Mouse (Mus musculus): ENCODE measurements at regions not wholly inside any gene's neighbourhood (a gene's known extent, or its start where the extent isn't known, plus 50 kb on each side); places are given as distances from the start of the nearest gene placed in this dataset.
"Not testable (repeated sequence)": the region's sequence is repeated elsewhere in the genome, so short reads cannot be mapped to it uniquely, and the experiment has no call there.

DNA sequence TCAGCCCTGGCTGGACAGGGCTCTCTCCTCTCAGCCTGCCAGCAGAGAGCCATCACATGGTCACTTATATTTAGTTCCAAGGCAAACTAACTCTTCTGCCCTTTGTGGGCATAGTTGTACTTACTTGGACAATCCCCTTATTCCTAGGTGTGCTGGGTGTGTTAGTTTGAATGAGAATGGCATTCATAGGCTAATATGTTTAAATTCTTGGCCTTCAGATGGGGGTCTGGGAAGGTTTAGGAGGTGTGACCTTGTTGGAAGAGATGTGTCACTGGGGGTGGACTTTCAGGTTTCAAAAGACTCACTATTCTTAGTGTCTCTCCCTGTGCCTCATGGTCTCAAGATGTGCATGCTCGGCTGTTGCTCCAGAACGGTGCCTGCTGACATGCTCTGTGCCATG lies 250.5 kb upstream of the Myo3a start:
- DNase-seq (ENCODE audit: low spot score), result no peak

DNA sequence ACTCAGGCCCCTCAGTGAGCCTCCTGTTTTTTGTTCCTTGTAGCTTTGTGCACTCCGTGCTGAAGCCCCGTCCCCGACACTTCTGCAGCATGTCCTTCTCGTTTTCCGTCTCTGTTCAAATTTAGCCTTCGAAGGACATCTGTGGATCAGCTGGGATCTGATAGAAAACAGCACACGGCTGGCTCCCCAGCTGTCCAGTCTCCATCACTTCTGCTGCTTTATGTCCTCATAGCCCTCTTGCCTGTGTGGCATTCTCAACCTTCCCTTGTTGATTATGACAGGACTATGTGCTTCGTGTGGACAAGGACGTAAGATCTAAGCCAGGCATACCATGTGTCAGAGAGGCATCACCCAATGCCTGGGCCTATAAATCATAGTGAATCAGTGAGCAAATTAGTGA lies 247.1 kb upstream of the Myo3a start:
- no peak for DNase-seq (ENCODE audit: low spot score)

DNA sequence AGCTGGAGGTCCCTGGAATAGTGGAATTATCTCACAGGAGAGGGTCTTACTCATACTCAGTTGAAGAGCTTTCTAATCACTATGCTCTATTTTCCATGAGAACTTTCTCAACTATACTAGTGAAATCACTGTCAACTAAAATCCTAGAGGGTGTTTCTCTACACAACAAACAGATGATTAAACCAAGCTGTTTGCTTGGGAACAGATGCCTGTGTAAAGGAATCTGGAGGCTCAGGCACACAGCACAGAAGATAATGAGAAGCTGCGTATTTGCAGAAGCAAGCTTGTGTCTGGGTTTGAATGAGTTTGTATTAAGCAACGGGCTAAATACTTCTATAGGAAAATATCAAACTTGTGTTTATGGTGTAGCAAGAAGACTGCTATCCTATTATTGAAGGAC lies 202.9 kb upstream of the Myo3a start:
- DNase-seq (ENCODE audit: low spot score), result no peak

DNA sequence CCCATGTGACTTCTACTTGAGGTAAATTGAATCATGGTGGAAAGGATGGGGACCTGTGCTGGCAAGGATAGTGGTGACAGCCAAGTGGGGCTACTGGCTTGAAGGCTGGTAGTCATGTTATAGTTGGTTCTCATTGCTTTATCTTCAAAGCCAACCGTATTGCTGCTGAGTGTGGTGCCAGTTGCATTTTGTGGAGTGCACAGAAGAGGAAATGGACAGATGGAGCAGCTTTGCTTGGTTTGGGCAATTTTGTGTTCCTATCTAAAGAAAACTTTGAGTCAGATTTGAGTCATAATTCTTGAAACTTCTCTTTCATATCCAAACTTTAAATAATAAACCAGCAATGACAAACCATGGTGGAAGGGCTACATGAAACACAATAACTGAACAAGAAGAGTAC lies 200.5 kb upstream of the Myo3a start:
- no peak for DNase-seq (ENCODE audit: low spot score)

DNA sequence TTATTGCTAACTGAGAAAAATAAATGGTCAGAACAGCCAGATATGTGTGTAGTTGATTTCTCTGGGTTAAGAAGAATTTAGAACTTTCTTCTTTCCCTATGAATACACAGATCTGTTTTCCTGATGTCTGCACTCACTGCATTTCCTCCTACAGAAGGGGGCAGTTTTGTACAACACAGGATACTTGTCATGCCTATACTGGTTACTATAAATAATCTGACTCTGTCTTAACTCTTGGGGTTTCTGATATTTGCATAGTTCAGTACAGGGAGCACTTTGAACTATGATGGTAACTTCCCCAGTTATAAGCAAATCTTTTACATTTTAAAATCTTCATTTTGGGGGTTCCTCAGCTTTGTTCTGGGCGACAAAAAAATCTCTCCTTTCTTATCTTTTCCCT lies 198.7 kb upstream of the Myo3a start:
- no peak for DNase-seq (ENCODE audit: low spot score)

DNA sequence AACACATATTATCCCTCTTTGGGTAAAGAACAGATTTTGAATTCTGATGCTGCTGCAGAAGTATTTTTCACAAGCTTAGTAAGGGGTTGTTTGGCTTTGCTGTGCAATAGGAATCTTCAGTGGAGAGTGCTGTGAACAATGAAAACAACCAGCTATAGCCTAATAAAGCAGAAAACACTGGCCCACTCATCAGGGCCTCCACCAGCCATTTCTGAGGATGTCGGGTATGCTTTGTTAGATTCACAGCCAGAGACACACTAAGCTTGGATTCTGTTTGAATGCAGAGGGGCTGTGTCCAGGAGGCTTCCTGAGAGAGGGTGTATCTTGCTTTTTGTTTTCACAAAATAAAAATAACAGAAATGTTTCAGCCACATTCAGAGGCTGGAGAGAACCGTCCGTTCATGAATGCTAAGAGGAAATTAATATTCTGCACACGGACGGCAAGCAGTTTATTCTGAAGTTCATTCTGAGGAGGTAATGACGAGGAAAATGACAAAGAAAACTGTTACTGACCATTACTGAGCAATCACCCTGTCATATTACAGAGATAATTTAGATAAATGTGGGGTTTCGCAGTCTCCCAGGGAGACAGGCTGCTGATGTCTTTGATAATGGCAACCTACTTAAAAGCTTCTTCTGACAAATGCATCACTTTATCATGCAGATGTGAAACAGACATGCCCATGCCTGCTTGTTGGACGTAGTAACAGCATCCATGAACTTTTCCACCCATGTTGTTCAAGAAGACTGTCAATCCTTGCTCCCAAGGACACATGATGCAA lies 198.1 kb upstream of the Myo3a start:
- no peak for DNase-seq (ENCODE audit: low spot score)

DNA sequence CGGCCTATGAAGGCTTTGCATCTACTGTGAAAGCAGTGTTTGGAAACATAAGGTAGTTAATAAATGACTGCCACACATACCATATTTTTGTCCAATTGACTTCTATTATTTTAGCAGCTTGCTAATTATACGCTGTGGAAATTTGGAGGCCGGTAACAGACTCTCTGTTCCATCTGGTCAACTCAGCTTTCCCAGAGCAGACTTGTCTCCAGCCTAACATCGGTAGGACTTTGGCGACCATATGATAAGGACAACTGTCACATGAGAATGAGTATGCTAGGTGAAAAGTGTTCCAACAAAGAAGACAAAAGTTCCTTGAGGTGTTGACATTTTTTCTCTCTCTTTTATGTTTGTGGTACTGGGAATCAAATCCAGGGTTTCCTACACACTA lies 197.5 kb upstream of the Myo3a start:
- DNase-seq (ENCODE audit: low spot score), result no peak

DNA sequence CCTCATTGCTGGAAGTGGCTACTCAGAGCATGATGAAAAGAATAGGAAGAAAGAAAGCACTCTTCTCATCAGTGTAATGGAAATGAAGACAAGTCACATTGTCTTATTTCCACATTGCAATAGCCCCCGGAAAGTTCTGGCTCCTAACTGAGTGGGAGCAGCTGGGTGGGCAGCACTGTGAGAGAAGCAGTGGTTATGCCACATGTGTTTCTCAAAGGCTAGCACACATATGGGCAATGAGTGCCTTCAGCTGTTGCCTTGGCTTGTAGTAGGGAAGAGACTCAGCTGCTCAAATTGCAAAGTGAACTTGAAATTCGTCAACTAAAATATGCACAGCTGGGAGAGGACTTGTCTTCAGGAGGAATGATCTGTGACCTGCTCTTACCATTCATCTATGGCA lies 190.5 kb upstream of the Myo3a start:
- DNase-seq (ENCODE audit: low spot score), result no peak

DNA sequence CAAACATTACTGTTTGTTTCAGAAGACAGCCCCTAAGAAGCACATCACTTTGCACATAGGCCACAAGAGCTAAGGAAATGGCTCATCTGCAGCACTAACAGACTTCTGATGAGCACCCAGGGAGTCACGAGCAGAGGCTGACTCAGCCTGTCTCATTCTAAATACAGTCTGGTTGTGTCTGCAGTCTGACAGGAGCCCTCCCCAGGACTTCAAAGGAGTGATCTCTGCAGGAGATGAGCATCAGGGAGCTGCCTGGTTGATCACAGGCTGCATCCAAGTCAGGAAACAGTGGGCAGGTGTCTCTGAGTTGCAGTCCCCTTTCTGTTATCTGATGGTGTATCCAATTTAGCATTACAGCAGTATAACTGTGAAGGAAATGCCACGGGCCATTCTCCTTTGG lies 188.5 kb upstream of the Myo3a start:
- DNase-seq (ENCODE audit: low spot score), result no peak

DNA sequence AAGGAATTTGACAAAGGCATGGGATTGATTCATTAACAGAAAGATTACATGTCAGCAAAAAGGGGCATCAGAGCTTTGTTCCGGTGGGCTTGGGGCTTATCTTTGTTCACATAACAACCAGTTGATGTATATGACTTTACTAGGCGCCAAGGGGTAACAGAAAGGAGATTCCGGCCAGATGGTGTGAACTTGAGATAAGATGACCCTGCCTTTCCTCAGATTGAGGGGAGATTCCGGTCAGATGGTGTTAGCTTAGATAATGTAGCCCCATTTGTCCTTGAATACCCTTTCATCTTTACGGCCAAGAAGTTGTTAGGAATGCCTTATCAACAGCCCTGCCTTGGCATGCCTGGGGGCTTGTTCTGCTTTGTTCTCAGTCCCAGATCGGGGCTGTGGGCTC lies 183.4 kb upstream of the Myo3a start:
- not testable (repeated sequence) for DNase-seq (ENCODE audit: low spot score)

DNA sequence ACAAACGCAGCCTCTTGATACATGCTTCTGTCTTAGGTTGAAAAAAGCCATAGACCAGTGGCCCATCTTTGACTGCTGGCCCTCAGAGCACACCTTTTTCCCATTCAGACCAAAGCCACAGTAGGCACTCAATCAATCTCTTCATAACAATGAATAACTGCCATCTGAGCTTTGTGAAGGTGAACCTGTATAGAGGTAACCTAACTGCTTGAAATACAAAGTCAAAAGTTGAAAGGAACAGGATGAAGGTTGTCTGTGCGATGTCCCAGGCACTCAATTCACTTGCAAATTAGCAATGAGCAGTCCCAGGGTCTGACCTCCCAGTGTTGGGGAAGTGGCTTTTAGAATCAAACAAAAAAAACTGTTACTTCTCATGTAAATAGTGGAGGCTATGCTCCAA lies 182.4 kb upstream of the Myo3a start:
- DNase-seq (ENCODE audit: low spot score), result no peak

DNA sequence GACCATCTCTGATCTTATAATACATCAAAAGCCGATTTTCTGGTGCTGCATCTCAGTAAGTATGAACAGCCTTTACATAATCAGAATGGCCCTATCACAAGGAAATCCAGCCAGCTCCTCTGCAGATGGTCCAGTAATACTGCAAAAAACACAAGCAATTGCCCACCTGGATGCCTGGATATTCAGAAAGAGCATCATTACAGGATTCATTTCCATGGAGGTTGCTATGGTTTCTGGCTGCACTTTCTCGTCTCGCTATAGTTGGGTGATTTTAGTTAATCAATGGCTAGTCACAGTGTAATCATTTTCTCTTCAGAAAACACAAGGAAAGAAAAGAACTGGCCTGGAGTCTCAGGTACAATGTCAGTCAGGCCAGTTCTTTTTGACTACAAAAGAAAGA lies 179.8 kb upstream of the Myo3a start:
- DNase-seq (ENCODE audit: low spot score), result no peak

DNA sequence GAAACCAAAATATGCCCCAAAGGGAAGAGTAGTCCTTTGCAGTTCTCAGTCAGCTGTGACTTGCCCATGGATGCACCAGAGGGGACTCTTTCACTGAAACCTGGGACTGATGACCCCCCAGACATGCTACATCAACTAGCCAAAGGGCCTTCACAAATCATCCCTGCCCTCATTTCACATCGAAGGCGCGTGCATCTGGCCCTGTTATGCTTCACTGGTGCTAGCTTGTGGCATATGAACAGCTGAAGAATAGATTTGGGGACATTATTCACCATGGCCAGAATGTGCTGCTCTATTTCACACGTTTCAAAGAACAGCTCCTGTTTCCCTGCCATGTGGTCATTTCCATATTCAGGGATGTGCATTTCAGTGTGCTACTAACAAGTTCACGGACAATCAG lies 160.8 kb upstream of the Myo3a start:
- no peak for DNase-seq (ENCODE audit: low spot score)

DNA sequence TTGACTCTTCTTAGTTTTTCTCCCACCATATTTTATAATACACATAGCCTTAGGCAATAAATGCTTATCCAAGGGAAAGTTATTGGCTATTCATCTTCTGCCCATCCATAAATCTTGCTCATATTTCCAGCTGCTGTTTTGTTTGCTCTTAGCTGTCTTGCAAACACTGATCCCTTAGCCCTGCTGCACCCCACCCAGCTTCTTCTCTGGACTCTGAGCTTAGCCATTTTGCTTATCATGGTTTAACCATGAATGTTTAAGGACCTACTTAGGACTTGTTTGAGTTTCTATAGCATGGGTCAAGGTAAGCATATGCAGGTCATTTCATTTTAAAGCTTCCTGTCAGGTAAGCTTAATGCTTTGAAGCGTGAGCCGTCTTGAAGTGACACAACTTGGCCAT lies 130.5 kb upstream of the Myo3a start:
- DNase-seq (ENCODE audit: low spot score), result no peak

DNA sequence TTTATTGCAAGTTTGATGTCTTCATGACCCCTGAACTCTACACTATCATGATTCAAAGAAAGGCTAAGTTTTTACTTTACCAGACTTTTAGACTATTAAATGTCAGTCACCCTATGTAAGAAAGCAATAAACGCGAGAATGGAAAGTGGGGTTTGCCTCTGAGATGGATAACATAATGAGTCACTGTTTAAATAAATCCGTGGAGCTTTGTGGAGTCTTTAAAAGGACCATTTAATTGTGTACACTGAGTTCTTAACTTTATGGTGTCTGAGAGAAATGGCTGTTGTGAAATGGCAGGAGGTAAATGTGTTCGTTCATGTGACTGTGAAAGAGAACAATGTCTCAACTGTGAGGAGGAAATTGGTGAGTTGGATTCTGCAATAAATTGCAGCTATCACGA lies 122.2 kb upstream of the Myo3a start:
- no peak for DNase-seq (ENCODE audit: low spot score)

DNA sequence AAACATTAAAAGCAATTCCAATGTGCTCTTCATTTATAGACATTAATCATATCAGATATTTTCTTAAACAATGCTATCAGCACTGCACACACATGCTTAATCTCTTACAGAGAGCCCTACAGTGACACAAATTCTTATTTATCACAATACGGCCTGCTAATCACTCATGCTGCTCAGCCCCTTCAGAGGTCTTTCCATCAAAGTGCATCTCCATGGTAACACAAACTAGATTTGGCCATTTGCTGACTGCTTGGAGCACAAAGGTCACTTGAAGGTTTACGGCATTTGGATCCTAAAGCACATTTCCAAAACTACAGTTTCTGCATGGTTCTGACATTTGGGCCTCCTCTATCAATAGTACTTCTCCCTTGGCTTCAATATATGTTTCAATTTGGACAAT lies 77.6 kb upstream of the Myo3a start:
- DNase-seq (ENCODE audit: low spot score), result no peak

DNA sequence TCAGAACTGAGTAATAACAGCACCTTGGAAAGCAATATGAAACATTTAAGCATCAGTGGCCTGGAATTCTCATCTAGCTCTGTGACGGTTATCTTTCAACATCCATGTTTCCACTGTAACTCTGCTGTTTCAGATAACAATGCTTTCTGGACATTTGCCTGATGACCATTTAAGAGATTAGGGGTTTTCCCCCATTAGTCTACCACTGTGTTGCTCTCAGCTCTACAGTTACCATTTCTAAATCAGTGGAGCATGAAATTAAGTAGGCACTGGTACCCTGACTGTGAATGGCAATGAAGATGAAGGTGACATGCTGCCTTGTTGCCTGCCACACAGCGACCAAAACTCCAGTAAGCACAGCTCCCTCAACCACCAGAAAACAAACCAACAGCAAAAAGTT lies 70.7 kb upstream of the Myo3a start:
- no peak for DNase-seq (ENCODE audit: low spot score)

DNA sequence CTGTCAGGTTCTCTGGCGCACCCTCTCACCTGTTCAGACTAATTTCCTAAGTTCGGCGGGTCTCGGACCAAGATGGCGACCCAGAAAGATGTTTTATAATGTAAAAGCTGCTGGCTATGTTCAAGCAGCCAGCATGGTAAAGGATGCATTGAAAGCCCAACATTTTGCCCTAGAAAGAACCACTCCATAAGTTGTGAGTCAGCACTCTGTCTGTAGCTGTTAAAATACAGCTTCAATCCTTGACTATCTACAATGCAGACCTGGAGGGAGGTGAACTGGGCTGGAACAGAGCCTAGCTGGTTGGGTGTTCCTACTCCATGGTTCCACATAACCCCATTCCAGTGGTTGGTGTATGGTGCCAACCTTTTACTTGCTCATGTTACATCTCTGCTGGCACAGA lies 61.9 kb upstream of the Myo3a start:
- DNase-seq (ENCODE audit: low spot score), result no peak

DNA sequence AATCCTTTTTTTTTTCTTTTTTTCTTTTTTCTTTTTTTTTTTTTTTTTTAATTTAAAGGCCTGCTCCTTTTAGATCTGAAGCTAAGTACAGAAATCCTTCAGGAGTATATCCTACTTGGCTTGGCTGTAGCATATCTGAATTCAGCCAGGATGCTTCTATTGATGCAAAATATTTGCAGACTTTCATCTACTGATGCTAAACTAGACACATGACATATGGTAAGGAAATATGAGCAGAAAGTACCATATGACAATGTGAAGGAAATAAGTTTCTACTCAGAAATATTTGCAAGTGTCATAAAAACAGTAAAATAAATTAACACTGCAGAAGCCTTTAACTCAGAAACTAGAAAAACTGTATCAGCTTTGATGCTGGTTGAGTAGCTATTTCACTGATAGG lies 61.4 kb upstream of the Myo3a start:
- DNase-seq (ENCODE audit: low spot score), result no peak
